Mouse (Mus musculus): ENCODE results near the gene Prss12.
"Not testable (repeated sequence)": the region's sequence is repeated elsewhere in the genome, so short reads cannot be mapped to it uniquely, and the experiment has no call there.

The Prss12 gene

GRCm38 (mm10) chr3:123476833-123477232 is 30.1 kb downstream of the Prss12 start:
- no peak for DNase-seq (ENCODE audit: low spot score)

DNA sequence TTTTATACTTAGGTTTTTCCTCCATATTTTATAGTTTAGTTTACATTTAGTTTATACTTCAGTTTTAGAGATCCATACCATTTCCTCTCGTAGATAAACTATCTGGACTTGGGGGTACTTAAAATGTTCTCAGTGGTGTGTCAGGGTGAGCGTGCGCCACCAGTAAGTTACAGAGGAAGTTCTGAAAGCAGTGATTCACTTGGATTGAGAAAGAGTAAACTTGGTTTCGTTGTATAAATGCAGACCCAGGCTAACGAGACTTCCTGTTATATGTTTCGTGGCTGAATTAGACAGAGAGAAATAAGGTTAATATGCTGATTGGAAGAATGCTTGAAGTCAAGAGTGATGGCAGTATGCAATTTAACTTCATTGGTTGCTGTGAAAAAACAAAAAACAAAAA is 34.6 kb downstream of the Prss12 start:
- no peak for DNase-seq (ENCODE audit: low spot score)

DNA sequence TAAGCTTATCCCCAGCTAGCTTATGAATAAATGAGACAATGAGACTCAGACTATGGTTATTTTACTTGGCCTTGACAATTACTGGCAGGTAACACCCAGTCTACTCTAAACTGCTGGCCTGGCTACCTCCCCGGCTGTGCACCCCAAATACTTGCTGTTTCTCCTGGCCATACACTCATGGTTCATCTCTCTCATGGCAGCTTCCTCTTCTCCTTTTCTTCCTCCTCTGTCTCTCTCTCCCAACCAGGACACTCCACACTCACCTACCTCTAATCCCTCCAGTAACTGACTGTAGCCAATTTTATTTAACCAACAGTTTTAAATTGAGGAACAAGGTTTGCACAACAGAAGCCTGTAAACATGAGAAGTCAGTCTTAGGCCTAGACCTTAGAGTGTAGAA is 45.1 kb downstream of the Prss12 start:
- DNase-seq (ENCODE audit: low spot score): no peak

GRCm38 (mm10) chr3:123493163-123493562 is 46.5 kb downstream of the Prss12 start:
- DNase-seq (ENCODE audit: low spot score): no peak

- DNase-seq (ENCODE audit: low spot score): no peak
Observed at GRCm38 (mm10) chr3:123495088-123495487, 48.4 kb downstream of the Prss12 start.

GRCm38 (mm10) chr3:123498787-123499186 is 52.1 kb downstream of the Prss12 start:
- no peak for DNase-seq (ENCODE audit: low spot score)

- not testable (repeated sequence) for DNase-seq (ENCODE audit: low spot score)
Observed at GRCm38 (mm10) chr3:123501798-123502197, 55.1 kb downstream of the Prss12 start.

GRCm38 (mm10) chr3:123503943-123504342 is 57.2 kb downstream of the Prss12 start:
- DNase-seq (ENCODE audit: low spot score): no peak

DNA sequence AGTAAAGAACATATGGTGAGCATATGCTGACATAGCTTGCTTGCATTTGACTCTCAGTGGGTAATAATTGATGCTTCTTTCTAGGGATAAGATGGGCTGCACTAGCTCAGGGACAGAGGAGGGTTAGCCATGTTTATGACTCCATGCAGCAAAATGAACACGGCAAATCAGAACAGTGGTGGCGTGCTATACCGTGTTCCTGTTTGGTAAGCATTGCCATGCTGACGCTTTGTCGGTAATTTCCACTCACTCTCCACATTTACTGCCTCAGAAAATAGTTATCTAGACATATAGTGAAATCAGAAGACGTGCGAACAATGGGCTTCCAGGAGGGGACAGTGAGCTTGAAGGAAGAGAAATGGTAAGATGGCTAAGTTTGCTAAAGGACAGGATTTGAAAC is 58.1 kb downstream of the Prss12 start:
- DNase-seq (ENCODE audit: low spot score): no peak

GRCm38 (mm10) chr3:123505778-123506667 is 59.3 kb downstream of the Prss12 start:
- no peak for DNase-seq (ENCODE audit: low spot score)

- DNase-seq (ENCODE audit: low spot score): no peak
Observed at GRCm38 (mm10) chr3:123506699-123507662, 60.3 kb downstream of the Prss12 start.

DNA sequence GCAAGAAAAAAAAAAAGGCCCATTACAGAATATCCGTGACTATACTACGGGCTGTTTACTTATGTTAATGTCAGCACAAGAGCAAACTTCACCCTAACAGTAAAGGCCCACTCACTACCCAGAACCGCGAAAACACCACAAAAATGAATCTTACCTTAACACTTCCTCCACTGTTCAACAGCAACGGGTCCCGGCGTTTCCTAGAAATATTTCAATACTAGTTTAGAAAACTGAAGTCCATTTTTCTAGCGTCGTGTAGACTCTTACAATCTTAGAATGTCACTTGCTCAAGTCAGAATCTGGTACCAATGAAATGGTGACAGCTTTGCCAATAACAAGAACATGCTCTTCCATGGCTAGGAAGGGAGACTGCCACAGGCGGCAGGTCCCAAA is 60.9 kb downstream of the Prss12 start:
- no peak for DNase-seq (ENCODE audit: low spot score)

- peak; percentile 99 for DNase-seq (ENCODE audit: low spot score)
Observed at GRCm38 (mm10) chr3:123508056-123508674, 61.5 kb downstream of the Prss12 start.

- no peak for DNase-seq (ENCODE audit: low spot score)
Observed at GRCm38 (mm10) chr3:123508675-123509376, 62.1 kb downstream of the Prss12 start.

GRCm38 (mm10) chr3:123511818-123512217 is 65.1 kb downstream of the Prss12 start:
- DNase-seq (ENCODE audit: low spot score): no peak

- no peak for DNase-seq (ENCODE audit: low spot score)
Observed at GRCm38 (mm10) chr3:123514886-123515285, 68.2 kb downstream of the Prss12 start.

GRCm38 (mm10) chr3:123515600-123516359 is 69.1 kb downstream of the Prss12 start:
- no peak for DNase-seq (ENCODE audit: low spot score)

DNA sequence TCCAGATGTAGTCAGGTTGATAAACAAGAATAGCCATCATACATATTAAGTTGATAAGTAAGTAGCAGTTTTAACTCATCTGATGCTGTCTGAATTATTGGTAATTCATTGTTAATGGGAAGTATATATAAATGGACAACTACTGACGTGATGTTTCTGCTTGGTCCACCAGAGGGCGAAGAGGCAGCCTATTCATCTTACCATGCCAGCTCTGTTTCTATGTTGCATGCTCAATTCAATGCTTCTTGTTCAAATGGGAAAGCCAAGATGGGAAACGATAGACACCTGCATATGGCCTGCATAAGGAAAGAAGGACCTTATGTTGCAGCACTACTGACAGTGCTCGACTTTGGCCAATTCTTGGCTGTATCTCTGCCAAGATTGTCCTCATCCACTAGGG is 70.1 kb downstream of the Prss12 start:
- DNase-seq (ENCODE audit: low spot score): no peak

DNA sequence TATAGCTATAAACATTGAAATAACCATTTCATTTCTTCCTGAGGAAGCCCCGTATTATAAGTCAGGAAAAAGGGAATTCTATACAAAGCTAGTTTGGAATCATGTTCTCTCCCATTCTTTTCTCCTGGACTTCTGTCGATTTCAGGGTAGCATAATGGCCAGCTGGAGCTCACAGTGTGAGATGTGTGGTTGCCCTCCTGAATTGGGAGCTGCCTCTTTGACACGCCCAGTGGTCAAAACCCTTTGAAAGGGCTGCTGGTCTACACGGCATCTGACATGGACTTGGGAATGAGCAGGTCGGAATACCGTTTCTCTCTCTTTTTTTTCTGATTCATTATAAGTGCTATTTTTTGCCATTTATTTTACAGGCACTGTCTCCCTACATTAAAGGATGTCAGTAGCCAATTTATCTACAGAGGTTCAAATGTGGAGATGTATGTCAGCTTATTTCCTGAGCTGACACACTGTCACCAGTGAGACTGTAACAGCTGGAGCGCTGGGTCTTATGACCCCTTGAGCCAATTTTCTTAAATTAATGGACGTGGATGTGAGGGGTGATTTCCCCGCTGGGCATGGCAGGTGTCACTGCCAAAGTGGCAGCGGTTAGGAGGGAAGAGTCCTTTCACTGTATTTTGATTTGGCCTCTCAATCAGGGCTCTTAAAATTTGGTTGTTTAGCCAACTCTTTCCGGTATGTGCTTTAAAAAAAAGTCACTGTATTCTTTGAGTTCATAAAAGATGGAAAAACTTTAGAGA is 79.8 kb downstream of the Prss12 start:
- DNase-seq (ENCODE audit: low spot score): no peak

Data from testis, postnatal 14 days (tissue).